Mouse (Mus musculus) lung, adult 18-20 months (tissue): Measurements from ENCODE around the gene Fkbp2.
A peak's percentile ranks its signal among the peaks of the same experiment; 100 is the strongest.
"Not testable (repeated sequence)": the region's sequence is repeated elsewhere in the genome, so short reads cannot be mapped to it uniquely, and the experiment has no call there.

Experiments
- DNase-seq, 2 experiments: peaks; one replicate each; pipeline ENCODE4 v3.0.0; 2022; ENCODE audit warnings: mixed read lengths in 2 of 2

The Fkbp2 gene

DNA sequence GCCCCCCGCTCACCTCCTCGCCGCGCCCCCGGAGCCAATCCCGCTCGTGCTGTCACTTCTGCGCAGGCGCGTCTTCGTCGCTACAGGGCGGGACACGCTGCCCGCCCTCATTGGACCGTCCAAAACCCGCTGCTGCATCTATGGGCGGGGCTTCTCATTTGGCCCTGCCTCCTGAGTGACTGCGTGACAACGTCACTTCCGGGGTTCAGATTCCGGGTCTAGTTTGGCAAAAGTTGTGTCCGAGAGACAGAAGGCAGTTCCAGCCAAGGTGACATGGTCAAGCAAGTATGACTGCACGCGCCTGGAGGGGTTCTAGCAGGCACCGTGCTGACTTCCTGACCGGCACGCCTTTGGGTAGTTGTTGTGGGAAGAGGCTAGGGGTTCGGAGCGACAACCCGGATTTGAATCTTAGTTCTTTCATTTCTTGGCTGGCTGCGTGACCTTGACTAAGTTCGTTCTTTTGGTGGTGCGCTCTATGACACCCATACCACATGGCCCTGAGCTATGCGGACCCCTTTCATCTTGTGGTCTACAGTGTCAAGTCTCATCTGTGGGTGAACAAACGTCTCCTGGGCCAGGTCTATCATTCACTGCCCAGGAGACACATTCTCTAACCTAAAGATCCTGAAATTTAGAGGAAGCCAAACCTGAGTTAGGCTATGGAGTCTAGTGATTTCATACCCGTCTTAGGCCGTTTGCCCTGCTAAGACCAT, at the start of gene Fkbp2:
Gene Fkbp2 (minus strand): TSS at position 121 of the 713 bp plus-strand sequence.
- peak; percentile 99 for DNase-seq

DNA sequence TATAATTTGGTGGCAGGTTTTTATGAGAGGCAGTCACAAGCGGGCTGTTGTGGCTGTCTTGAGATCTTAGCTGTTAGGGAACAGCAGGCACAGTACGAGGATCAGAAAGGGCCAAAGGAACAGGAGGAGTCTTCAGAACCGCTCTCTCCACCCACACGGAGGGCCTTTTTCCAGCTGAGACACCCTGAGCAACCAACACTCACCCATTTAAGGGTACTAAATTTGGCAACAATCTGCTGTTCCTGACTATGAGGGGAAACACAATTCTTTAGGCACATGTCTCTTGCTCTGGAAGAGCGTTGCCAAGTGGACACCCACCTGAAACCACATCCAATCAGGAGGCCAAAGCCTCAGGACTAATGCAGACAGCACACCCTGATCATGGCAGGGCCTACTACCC, 49.2 kb upstream of the Fkbp2 start:
- no peak for DNase-seq

DNA sequence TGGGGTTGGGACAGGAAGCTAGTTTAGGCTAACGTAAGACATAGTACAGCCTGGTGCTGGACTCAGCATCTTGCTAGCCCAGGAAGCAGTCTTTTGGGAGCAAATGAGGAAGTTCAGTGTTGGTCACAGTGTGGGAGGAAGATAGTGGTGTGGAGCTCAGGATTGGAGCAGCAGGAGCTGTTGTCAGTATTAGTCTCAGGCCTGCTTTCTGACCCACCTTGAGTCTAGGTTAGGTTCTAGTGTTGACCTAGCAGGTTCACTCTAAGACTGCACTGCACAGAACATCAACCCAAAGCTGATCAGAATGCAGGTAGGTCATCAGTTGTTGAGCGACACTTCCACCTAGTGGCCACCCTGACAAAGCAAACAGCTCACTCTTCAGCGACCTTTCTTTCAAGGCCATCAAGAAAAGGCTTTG, 39.9 kb upstream of the Fkbp2 start:
- peak; percentile 56 to 63 for DNase-seq

DNA sequence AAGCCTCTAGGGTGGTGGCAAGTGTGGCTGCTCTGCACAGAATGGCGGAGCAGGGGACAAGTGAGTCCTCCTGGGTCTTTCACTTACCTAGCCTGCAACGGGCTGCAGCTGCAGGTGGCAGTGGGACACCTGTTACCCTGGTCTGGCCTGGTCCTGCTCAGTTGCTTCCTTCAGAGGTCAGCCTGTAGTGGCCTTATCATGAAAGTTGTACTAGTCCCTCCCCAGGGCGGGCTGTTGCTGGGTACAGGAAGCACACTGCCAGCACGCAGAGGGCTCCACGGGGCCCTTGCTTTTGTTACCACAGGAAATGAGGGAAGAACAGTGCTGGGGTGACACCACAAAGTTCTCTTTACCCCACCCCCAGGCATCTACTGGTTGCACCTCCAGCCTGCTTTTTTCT, 38.9 kb upstream of the Fkbp2 start, which contains the start of gene Fermt3:
Gene Fermt3 (minus strand): TSS at position 279 of the 400 bp plus-strand sequence.
- DNase-seq, result peak; percentile 72 to 77

DNA sequence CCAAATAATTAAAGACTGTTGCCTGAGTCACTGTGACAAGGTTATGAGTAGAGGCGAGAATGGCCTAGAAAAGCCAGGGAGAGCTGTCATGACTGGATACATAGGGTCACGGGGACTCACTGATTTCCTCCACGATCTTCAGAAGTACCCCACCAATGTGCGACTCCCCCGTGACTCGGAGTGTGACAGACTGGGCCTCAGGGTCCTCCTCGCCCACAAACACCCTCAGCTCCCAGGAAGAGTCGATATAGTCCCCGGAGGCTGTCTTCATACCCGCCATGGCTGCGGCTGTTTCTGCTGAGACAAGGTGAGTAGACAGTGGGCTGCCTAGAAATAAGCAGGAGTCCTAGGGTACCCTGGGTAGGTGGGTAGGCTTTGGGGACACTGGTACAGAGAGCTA, 38.2 kb upstream of the Fkbp2 start:
- no peak for DNase-seq

DNA sequence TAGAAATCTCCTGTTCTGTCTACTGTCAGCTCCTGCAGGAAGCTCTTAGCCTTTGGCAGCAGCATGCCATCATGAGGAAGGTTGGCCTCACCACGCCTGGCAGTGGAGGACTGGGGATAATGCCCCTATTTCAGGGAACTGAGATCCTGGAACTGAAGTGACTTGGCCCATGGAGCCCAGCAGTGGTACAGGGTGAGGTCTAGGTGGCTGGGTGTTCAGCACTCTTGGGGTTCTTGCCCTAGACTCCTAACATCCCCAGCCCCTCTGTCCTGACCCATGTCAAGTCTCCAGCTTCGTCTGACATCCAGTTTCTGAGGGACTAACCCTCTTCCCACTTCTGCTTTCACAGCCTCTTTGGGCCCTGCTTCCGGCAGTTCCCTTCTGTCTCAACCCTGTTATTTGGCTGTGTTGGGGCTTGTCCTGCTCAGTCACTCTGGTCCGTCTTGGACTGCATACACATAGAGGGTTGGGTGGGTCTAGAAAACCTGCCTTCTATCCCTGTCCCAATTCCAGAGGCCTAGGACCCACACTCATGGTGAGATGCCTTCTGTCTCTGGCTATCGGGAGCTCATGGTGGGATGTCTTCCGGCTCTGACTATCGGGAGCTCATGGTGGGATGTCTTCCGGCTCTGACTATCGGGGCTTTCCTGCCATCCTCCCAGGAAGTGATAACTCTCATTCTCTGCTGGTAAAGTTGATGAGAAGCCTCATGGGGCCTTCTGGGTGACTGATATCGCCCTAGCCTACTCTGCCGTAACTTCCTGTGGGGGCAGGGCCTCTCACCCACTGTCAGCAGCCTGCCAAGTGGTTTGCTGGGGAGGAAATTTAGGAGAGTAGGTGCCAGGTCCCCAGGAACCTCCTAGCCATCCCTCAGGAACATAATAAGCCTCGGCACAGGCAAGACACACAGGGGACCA, 37.5 kb upstream of the Fkbp2 start:
- DNase-seq, result peak in 1 of 2 experiments; percentile 24

DNA sequence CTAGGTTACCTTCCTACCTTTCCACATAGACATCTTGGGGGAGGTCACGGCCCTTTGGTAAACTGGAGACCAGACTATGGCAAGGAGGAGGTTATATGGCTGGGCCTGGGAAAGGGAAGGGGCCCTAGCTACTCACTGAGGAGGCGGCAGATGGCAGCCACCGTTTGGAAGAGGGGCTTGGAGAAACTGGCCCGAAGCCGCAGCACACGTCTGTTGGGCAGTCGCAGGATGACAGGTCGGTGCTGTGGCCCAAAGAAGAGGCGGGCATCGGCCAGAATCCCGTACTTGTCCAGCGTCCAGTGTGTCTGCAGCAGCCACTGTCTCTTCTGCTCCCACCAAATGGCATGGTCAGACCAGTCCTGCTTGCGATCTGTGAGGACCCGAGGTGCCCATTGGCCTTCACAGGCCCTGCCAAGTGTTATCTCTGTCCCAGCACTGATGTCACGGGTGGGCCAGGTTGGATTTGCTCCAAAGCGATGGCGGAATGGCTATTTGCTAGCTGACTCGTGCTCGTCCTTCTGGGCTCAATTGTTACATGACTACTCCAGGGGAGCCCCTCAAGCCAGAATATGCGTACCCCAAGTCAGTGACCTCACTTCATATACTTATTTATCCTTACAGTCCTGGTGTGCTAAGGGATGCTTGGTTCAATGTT, 34.3 kb upstream of the Fkbp2 start:
- no peak for DNase-seq

DNA sequence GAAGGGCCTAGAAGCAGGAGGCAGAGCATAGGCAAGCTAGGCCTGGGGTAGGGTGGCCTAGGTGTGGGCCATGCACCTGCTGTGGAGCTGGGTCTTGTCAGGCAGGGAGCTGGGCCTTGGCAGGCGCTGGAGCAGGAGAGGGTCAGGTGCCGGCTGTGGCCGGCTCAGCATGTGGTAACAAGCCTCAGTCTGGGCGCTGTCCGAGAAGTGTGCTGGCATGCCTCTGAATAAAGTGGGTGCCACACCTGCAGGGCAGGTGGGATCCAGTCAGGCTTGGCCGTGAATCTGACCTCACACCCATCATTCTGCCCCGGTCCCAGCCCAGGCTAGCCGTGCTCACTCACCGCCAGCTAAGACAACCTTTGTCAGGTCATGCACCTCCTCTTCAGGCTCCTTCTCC, 33.7 kb upstream of the Fkbp2 start:
- DNase-seq, result no peak

DNA sequence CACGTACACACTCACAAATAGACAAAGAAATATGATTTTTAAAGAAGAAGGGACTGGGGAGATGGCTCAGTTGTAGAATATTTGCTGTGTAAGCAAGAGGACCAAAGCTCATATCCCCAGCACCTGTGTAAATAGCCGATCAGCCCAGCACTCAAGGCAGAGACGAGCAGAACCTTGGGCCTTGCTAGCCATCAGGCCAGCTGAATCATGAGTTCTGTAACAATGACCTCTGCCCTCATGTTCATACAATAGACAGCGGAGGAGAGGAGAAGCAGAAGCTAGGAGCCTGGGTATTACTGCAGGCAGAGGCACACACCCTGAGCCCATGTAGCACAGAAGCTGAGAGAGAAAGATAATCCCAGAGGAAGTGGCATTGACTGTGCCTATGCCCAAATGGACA, 32.1 kb upstream of the Fkbp2 start:
- no peak for DNase-seq

DNA sequence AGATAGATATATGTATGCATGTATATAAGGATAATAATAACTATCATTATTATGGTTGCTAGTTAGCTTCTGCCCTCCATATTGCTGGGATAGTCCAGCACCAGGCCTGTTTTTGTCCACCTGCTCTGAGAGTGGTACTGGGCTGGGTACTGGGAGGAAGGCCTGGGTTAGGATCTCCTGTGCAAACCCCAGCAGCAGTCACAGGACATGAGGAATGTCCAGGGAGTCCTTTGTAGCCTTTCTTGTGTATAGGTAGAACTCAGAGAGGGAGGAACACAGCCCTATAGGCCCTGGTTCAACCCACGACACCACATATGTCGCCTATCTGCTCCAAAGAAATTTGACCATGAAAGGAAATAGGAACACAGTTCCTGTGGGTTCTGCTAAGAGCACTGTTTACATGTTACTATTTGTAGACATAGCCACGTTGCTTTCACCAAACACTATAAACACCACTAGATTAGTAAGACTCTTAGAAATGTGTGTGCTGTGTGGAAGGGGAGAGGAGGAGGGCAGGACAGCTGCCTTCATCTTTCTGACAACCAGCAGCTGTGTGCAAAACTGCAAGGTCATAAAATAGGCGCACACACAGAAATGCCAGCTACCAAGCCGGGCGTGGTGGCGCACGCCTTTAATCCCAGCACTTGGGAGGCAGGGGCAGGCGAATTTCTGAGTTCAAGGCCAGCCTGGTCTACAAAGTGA, 26.7 kb upstream of the Fkbp2 start:
- DNase-seq, result no peak

DNA sequence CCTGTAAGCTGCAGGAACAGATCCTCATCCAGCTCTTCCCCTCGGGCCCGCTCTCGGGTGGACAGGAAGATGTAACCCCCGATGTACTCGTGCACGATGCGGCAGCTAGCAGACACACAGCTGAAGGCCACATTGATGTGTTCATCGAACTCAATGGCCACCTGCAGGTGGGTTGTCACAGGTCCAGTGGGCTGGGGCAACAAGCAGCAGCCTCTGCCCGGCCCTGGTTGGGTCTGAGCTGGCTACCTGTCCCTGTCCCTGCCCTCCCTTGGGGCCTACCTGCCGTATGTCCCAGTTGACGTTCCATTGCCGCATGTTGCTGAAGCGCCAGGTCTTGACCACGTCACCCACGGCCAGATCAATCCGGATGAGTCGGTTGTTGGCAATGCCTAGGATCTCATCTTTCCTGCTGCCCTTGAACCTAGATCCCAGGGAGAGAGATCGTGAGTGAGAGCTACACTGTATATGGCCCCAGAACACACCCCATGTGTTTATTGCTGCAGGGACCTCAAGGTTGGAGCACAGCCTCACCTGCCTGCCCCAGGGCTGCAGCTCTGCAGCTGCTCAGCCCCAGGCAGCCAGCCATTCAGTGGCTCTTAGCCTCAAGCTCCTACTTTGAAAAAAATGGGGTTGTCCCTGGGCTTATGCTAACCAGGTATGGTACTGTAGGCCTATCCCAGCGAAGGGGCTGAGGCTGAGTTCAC, 19.2 kb upstream of the Fkbp2 start:
- no peak for DNase-seq

DNA sequence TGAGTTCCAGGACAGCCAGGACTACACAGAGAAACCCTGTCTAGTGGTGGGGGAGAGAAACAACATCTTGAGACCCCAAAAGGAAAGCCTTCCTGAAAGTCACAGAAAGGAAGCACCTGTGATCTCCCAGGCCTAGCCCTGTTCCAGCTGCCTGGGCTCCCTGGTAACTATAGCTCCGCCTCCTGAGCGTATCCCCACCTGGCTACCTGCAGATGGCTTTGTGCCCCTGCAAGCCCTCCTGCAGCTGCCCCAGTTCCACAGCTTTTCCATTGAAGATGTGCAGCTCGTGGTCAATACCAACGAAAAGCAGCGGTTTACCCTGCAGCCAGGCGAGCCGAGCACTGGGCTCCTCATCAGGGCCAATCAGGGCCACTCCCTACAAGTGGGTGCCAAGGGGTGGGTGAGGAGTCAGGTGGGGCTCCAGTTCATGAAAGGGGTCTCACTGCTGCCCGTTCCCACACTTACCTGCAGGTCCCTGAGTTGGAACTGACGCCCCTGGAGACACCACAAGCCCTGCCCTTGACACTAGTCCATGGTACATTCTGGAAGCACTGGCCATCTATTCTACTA, 17.5 kb upstream of the Fkbp2 start:
- DNase-seq, result no peak

DNA sequence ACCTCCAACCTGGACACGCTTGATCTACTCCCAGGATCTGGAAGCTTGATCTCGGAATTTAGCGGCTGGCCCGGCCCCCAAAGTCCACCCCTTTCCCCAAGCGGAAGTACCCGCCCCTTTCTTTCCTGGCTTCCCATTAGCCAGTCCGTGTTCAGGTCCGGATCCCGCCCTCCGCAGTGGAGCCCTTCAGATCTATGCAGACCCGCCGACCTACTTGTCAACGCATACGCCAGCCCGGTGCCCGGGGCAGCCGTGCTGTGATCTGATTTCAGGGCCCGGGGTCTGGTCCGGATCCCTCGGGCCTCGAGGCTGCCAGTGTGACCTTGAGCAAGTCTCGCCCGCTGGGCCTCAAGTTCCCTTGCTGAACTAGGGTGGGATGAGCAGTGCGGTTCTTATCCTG, 15.7 kb upstream of the Fkbp2 start, which contains the start of the genes Nudt22 and Trpt1:
Gene Nudt22 (minus strand): TSS at position 112 of the 400 bp plus-strand sequence.
Gene Trpt1 (plus strand): TSS at position 126 of the 400 bp plus-strand sequence.
- DNase-seq, result peak; percentile 91 to 94

DNA sequence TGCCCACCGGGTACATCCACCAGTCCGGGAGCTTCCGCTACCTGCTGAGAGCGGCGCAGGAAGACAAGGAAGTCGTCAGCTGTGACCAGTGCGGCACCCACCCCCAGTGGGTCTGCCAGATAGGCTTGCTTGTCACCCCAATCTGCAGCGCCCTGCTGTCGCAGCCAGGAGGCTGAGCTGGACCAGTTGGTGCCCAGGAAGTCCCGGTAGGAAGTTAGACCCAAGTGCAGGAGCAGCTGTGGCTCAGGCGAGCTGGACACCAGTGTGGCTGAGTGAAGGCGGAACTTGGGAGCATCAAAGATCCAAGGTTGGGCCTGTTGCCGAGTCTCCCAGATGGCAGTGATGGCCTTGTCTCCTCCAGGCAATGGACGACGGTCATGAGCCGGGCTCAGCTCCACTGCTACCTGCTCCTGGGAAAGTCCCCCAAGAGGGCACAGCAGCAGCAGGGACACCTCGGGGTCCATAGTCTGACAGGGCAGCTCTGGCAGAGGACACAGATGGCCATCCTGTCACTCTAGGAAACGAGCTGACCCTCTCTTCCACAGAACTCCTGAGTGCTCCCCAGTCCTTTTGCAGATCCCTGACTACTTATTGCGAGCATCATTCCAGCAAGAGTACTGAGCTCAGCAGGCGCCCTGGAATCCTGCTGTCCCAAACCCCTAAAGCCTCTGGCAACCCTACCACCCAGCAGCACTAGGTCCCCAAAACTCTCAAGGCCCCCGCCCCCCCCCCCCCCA, 15.1 kb upstream of the Fkbp2 start:
- DNase-seq, result no peak

DNA sequence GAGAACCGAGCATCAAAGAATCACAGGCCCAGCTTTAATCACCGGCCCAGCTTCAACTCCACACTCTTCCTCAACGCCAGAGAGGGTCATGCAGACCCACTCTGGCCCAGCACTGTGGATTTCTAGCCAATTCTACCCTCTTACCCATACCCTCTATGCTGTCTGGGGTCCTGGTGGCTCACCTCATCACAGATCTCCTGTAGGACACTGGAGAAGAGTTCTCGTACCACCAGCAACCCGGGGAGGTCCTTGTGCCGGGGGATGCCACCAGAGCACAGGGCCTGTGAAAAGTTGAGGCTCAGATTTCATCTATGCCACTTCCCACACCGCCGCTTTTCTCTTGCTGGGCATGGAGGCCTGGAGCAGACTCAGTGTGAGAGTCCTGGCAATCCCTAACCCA, 14.2 kb upstream of the Fkbp2 start:
- DNase-seq, result no peak

DNA sequence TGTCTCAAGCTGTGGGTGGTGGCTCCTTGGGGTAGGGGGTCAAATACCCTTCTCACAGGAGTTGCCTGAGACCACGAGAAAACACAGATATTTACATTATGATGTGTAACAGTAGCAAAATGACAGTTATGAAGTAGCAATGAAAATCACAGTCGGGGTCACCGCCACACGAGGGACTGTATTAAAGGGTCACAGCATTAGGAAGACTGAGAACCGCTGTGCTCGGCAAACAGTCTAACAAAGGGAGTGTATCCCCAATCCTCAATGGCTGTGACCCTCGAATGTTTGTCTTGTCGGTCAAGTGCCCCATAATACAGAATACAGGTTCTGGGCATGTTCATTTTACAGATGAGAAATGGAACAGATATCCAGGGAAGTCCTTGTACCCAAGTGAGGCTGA, 13.7 kb upstream of the Fkbp2 start:
- no peak for DNase-seq

DNA sequence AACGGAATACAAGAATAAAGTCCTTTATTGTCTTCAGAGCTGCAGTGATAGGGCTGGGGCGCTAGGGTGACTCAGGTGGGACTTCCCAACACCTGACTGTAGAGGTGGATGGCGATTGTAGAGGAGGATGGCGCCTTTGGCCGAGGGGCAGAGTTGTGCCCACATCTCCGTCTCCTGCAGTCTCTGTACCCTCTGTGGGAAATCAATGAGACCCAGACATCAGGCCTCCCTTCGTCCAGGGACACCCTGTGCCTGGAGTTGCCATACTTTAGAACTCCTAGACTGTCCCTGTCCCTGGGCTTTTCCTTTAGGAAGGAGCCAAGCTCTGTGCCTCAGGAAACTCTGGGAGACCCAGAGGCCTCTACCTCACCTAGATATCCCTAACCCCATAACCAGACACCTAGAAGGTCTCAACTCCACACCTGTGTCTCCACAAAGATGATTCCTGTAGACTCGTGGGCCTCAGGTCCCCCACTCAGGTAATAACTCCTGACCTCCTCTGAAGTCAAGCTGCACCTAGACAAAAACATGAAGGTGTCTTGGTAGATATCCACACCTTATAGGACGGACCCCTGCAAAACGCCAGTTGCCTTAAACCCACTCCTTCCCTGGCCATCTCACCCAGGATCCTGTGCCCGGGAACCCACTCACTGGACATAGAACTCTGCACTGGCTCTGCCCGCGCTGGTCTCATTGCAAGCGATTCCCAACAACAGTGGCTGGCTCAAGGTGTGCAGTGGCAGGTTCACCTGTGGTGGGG, 12.9 kb upstream of the Fkbp2 start:
- no peak for DNase-seq

DNA sequence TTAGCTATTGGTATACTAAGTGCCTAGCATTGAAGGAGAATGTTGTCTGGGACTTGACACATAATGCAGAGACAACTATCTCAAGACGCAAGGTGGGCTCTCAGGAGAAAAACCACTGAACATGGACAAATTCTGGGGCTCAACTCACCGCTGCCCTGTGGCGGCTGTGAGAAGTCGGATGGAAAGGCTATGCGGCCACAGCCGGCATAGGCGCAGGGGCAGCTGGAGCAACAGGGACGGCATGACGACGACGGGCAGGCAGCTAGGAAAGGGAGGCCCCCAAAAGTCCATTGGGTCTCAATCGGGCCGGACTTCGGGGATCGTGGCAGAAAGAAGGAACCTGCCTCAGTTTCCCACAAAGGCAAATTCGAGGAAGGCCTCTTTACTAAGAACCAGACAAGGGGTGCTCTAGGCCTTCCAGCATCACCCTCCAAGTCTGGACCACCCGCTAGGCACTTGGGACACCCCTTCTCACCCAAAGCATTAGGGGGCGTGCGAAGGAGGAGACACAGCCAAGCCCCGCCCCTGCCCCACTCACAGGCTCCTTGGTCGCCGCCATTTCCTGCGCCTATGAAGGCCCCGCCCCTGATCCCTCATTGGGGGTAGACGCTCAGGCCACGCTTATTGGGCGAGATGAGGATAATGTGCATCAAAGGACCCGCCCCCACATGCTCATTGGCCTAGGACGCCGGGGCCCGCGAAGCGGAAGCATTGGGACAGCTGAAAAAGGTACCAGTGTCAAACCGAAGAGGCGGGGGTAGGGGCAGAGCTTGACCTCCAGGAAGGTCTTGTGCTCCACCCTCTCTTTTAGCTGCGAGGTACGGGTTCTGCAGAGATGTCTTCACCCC, 11.9 kb upstream of the Fkbp2 start, which contains the start of gene Dnajc4:
Gene Dnajc4 (minus strand): TSS at position 562 of the 848 bp plus-strand sequence.
- peak; percentile 97 to 99 for DNase-seq

DNA sequence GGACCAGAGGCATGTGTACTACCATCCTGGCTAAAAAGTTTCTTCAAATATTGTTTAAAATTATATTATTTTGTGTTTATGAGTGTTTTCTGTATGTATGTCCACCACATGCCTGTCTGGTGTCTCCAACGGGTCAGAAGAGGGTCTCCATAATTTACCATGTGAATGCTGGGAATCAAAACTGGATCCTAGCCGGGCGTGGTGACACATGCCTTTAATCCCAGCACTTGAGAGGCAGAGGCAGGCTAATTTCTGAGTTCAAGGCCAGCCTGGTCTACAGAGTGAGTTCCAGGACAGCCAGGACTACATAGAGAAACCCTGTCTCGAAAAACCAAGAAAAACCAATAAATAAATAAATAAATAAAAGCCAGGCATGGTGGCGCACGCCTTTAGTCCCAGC, 10.9 kb upstream of the Fkbp2 start:
- DNase-seq, result not testable (repeated sequence)
